Mouse (Mus musculus): ENCODE data around the gene Gfm2.

- TF ChIP-seq CTCF (IDR thresholded peaks at IDR 0.05; ENCODE audit: borderline replicate concordance, insufficient read depth, low read depth, low read length) (no peak), POLR2A (IDR thresholded peaks at IDR 0.05; ENCODE audit: borderline replicate concordance, insufficient read depth, low read length) (no peak)
Observed at GRCm38 (mm10) chr13:97196186-97196924, 58.6 kb downstream of the Gfm2 start.

All from cerebellum, adult 2 months (tissue).